Mouse (Mus musculus): Measurements from ENCODE around the gene Cyp2r1.
A peak's percentile ranks its signal among the peaks of the same experiment; 100 is the strongest.
"Not testable (repeated sequence)": the region's sequence is repeated elsewhere in the genome, so short reads cannot be mapped to it uniquely, and the experiment has no call there.

Cyp2r1 gene

DNA sequence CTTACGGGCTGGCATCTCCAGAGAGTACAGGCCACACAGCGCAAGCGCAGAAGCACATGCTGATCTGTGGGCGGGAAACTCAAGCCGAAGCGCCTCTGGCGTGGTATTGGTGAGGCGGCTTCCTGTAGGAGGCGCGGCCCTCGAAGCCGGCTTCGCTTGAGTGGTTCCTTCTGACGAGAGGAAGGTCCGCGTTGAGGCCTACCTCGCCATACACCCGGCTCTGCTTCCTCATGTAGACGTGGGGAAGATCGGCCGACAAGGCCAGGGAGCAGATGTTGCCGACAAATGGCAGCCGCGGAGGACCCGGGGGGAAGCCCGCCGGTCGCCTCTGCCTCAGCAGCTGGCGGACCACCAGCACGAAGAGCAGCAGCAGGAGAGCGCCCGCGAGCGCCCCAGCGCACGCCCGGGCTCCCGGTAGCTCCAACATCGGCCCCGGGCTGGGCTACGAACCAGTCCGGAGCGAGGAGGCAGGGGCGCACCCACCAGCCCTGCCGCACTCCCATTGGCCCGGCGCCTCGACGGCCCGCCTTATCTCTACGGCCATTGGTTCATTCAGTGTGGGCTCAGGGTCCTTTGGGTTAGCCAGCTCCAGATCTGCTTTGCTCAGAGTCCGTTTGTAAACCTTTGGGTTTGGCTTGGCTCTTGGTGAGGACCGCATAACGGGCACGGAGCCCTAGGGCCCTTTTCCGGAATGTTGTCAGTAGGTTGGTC is at the start of gene Cyp2r1:
Gene Cyp2r1 (minus strand): TSS at position 442 of the 711 bp plus-strand sequence.
- peak; percentile 78 for DNase-seq (ENCODE audit: low read depth)

DNA sequence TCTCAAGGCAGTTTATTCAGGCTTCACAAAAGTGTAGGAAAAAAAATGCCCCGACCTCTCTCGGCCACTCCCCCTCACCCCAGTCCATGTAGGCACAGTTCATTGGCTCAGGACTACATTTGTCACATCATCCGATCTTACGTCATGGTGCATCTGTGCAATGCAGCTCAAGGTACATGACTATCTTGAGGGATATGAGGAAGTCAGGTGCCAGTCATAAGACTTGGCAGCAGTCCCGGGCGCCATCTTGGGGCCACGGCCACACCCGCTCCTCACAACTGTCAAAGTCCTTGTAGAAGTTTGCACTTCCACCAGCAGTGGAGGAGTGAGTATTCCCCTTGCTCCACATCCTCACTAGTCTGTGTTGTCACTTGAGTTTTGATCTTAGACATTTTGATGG is 31.6 kb upstream of the Cyp2r1 start:
- not testable (repeated sequence) for DNase-seq (ENCODE audit: low read depth)

DNA sequence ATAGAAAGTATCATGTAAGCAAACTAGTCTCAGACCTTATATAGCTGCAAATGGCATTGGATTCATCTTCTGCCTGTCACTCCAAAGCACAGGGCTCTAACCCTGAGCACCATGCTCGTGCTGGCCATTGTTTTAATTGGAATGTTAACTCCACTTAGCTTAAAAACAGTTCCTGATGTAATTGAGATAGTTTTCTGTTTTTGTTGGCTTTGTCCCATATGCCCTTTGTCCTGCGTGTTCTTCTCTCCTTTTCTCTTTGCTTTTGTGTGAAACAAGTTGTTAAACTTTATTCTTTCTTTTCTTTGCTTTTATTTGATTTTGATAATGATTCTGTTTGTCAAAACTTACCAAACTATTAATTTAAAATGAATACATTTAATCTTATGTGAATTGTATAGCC is 19.7 kb upstream of the Cyp2r1 start:
- DNase-seq (ENCODE audit: low read depth) = no peak

DNA sequence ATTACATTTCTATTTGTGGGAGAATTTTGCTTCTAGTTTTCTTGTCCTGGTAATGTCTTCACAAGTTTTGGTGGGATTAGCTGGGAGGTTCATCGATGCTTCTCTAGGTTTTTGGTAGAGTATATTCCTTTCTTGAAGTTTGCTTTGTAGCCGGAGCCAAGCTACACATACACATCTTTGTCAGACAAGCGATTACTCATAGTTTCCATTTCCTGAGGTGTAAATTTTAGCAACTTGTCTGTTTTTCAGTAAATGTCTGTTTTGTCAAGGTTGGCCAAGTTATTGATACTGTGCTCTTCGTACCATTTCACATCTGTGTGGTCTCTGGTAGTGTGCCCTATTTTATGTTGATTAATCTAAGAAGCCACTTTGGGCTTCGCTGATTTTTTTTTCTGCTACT is 18.4 kb upstream of the Cyp2r1 start:
- no peak for DNase-seq (ENCODE audit: low read depth)

DNA sequence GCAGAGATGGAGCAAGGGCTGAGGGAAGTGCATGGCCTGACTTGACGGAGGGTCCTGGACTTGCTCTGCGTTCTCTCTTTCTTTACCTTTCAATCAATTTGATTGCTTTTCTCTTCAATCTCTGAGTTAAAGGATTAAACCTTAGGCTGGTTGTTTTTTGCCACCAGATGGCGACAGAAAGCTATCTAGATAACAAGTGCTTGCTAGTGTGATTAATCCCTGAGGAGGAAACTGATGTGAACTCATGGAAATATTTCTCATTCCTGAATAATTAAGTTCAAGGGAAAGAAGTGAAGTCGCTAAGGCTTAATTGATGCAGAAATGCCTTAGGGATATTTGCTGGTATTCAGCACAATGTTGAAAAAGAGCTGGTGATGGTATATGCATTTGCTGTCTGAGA is 17.7 kb upstream of the Cyp2r1 start:
- no peak for DNase-seq (ENCODE audit: low read depth)

DNA sequence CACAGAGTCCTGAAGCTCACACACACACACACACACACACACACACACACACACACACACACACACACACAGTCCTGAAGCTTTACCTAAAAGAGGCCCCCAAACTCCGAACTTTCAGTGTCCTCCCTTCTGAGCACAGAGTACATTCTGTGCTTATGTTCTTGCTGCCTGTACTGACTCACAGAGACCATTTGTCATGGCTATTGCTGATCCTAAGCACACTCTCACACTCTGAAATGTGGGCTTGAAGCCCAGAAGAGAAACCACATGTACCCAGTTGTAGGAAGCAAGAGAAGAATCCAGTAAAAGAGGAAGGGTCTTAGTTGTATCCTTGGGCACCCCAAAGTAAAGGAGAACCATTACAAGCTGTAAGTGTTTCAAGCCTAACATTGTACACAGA is 14.9 kb upstream of the Cyp2r1 start:
- DNase-seq (ENCODE audit: low read depth) = peak; percentile 29

DNA sequence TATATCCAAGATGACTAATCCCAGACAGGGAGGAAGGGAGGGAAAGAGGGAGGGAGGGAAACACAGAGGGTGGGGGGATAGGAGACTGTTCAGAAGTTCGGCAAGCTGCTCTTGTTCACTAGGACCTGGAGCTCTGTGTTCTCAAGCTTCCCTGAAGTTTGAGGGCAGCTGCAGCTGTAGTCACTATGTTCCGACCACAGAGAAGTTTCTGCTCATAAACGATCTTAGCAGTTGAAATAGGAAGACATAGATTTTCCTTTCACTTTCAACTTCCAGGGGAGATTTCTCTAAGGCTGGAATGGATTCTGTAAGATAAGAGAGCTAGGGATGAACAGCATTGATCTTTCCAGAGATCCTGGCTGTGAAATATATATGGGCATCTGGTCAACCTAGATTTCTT is 14.2 kb upstream of the Cyp2r1 start:
- no peak for DNase-seq (ENCODE audit: low read depth)

DNA sequence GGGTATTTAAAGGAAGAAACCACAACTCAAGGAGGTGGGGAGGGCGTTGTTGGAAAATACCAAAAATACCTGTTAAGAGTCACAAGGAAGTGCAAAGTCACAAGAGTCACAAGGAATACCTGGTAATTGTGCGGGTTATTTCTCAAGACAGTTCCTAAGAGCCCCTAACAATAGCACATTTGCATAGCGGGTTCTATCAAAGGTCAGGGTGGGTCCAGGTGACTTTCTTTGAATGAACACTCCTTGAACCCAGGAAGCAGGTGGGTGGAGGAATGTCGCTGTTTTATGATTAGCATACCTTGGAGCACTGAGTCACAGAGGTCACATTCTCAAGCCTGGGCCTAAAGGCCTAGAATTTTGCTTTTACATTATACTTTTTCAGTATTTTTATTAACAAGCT is 11.1 kb upstream of the Cyp2r1 start:
- DNase-seq (ENCODE audit: low read depth) = not testable (repeated sequence)

DNA sequence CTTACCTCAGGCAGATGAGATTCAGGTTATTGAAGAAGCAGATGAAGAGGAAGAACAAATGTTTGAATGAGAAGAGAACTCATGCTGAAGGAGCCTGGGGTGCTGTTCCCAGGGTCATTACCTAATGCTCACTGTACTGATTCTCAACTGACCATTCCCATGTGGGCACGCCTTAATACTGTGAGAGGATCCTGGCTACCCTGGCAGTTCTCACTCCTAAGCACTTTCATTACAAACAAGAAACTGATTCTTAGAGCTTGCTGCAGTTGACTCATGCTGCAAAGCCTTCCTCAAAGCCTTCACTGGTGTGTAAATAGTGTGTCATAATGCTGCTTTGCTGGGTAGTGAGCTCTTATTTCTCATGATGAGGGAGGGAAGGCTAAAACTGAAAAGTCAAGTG is 26.6 kb downstream of the Cyp2r1 start:
- no peak for DNase-seq (ENCODE audit: low read depth)

DNA sequence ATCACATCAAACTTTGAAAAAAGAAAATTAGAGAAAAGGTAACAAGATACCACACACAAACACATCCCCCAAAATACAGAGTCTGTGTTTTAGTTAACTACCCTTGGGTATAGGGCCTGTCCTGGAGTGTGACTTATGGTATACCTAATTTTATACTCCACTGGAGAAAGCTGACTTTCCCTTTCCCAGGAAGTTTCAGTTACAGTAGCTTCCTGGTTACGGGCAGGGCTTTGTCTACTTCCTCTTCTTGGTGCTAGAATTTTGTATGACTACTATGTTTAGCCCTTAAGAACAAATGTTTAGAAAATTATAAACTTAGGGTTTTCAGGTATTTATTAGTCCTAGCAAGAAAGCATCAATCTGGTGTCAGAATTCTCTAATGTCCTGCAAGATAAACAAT is 36.5 kb downstream of the Cyp2r1 start:
- no peak for DNase-seq (ENCODE audit: low read depth)

DNA sequence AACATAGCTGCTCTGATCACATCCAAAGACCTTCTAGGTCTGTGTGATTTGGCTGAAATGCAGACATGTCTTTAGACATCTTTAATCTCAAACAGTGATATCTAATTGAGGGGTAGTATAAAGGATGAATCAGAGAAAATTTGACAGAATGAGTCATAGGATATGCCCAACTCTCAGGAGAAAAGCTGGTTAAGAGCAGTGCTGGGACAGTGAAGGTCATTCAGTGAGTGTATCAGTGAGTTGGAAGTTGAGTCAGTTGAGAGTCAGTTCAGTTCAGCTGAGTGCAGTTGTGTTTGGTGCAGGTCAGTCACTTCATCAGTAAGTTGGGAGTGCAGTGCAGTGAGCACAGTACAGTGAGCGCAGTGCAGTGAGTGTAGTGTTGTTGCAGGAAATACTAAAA is 42.6 kb downstream of the Cyp2r1 start:
- DNase-seq (ENCODE audit: low read depth) = no peak

DNA sequence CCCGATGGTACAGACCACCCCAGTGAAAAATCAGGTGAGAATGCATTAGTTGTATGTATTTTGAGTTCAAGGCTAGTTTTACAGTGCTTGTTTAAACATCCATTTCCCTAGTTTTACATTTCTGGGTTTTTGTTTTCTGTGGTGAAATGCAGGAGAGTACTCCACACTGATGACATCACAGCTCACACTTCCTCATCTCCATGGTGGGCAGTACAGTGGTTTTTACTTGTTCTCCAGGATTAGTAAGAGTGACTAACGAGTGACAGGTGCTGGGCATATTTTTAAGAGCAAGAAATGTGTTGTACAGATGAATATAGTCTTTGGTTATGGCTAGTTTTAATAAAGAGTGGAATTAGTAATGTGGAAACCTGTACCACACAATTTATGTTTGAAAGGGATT is 53.9 kb downstream of the Cyp2r1 start:
- no peak for DNase-seq (ENCODE audit: low read depth)
